Mouse (Mus musculus): Measurements from ENCODE around the gene Cercam.

DNA sequence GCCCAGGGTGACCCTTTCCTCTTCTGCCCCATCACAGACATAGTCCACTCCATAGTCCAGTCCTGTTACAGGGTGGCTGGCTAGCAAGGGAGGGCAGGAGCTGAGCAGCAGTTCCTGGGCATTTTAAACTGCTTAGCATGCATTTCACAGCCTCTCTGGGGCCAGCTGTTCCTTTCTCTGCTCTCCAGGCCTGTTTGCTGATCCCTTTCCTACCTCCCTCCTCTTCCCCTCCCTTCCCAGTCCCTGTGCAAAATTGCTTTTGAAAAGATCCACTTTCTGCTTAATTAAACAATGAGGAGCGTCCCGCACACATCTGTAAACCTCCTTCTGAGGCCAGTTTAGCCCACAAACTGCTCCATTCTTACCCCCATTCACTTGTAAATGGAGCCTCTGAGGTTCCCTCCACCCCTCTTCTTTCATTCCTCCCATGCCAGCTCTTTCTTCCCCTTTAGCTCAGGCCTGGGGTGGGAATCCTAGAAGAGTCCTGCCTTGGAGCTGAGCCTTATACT, 33.5 kb upstream of the Cercam start:
- TF ChIP-seq CTCF (IDR thresholded peaks at IDR 0.05; ENCODE audit: borderline replicate concordance, insufficient read depth, low read depth, low read length) (no peak), POLR2A (IDR thresholded peaks at IDR 0.05; ENCODE audit: borderline replicate concordance, insufficient read depth, low read length) (no peak)

All from cerebellum, adult 2 months (tissue).